Mouse (Mus musculus): ENCODE data around the gene Tceanc2.

GRCm38 (mm10) chr4:107124376-107124775, 54.5 kb downstream of the Tceanc2 start:
- TF ChIP-seq CTCF (IDR thresholded peaks at IDR 0.05; ENCODE audit: borderline replicate concordance, insufficient read depth, low read depth, low read length) (no peak), POLR2A (IDR thresholded peaks at IDR 0.05; ENCODE audit: borderline replicate concordance, insufficient read depth, low read length) (no peak)

Measured in cerebellum, adult 2 months (tissue).